Mouse (Mus musculus): ENCODE results near the gene Fam199x. TPM values are rescaled to one million over a fixed set of nuclear protein-coding genes. Genes with fewer than 3 reads are reported as not detected.

Fam199x gene
- polyA plus RNA-seq, 1 experiment from 2014 or later: 13.4 TPM

- Histone ChIP-seq H3K9me3 (ENCODE audit: control insufficient read depth, low read length) (no peaks in the 10 kb centered on the region), H3K27ac (ENCODE audit: low read depth, low read length) (no peak overlapping the region), H3K36me3 (ENCODE audit: control insufficient read depth, insufficient read depth, low read length) (no peaks in the 10 kb centered on the region), H3K9ac (ENCODE audit: low read length) (peak overlapping the region; percentile 66), H3K4me2 (peak overlapping the region; percentile 37), H3K4me3 (ENCODE audit: low read depth, low read length) (peak overlapping the region; percentile 46), H3K27me3 (ENCODE audit: control insufficient read depth, insufficient read depth, low read length) (no peaks in the 10 kb centered on the region), H3K4me1 (ENCODE audit: control insufficient read depth, insufficient read depth, low read length) (no peaks in the 10 kb centered on the region)
- WGBS: 47% methylated on average over 7 of the region's 7 CpGs
- DNase-seq (ENCODE audit: low spot score, missing footprints): no peak
- peak; percentile 53 for ATAC-seq (ENCODE audit: low FRiP score)
Observed at GRCm38 (mm10) chrX:137038502-137038901, 10.9 kb upstream of the Fam199x start.

DNA sequence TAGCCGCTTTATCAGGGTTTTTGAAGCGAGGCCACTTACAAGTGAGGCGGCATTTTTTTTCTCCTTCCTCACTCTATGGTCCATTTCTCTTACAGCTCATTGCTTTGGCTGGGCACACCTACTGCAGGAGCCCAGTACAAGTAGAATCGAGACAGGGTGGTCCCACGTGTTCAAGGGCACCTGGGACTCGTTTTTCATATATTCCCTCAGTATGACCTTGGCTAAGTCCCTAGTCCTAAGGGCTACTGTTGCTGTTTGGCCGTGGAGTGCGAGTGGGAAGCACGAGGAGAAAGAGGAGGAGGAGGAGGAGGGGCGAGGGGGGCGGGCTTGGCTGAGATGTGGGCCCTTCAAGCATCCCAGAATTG is 352 bp upstream of the Fam199x start:
- no peak overlapping the region for H3K27ac ChIP-seq (ENCODE audit: low read depth, low read length)
- no peaks in the 10 kb centered on the region for H3K4me1 ChIP-seq (ENCODE audit: control insufficient read depth, insufficient read depth, low read length)
- DNase-seq (ENCODE audit: low spot score, missing footprints): no peak
- no peaks in the 10 kb centered on the region for H3K36me3 ChIP-seq (ENCODE audit: control insufficient read depth, insufficient read depth, low read length)
- H3K9ac ChIP-seq (ENCODE audit: low read length): no peak overlapping the region; the same call in 1 of the 2 replicates
- no peaks in the 10 kb centered on the region for H3K9me3 ChIP-seq (ENCODE audit: control insufficient read depth, low read length)
- no peak for ATAC-seq (ENCODE audit: low FRiP score)
- peak overlapping the region; percentile 63 for H3K4me2 ChIP-seq
- H3K27me3 ChIP-seq (ENCODE audit: control insufficient read depth, insufficient read depth, low read length): no peaks in the 10 kb centered on the region
- H3K4me3 ChIP-seq (ENCODE audit: low read depth, low read length): peak overlapping the region; percentile 59
- 14% methylated on average over 9 of the region's 11 CpGs for WGBS

- WGBS: 87% methylated on average over 9 of the region's 9 CpGs
- H3K4me1 ChIP-seq (ENCODE audit: control insufficient read depth, insufficient read depth, low read length): no peaks in the 10 kb centered on the region
- no peak overlapping the region for H3K9ac ChIP-seq (ENCODE audit: low read length)
- no peak overlapping the region for H3K4me2 ChIP-seq
- no peak overlapping the region for H3K27ac ChIP-seq (ENCODE audit: low read depth, low read length)
- no peaks in the 10 kb centered on the region for H3K27me3 ChIP-seq (ENCODE audit: control insufficient read depth, insufficient read depth, low read length)
- ATAC-seq (ENCODE audit: low FRiP score): no peak
- H3K4me3 ChIP-seq (ENCODE audit: low read depth, low read length): no peak overlapping the region
- H3K9me3 ChIP-seq (ENCODE audit: control insufficient read depth, low read length): no peaks in the 10 kb centered on the region
- no peaks in the 10 kb centered on the region for H3K36me3 ChIP-seq (ENCODE audit: control insufficient read depth, insufficient read depth, low read length)
- DNase-seq (ENCODE audit: low spot score, missing footprints): no peak
Observed at GRCm38 (mm10) chrX:137063202-137063601, 13.8 kb downstream of the Fam199x start.

DNA sequence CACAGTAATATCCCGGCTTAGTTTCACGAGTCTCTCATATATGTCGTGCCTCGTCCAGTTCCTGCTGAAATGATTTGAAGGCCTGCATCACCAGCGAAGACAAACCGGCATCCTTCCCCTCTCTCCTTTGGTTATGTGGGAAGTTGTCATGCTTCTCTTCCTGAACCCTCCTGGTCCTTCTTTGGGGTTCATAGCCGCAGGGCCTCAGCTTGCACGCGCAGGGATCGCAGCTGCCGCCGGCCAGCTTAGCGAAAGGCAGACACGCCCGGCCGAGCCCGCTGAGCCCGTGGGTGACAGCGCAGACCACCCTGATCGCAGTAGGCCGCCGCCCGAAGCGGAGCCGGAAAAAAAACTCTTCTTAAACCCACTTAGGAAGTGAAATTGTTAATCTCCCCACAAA is 55.1 kb downstream of the Fam199x start:
- ATAC-seq (ENCODE audit: low FRiP score) (no peak), DNase-seq (ENCODE audit: low spot score, missing footprints) (peak; percentile 90)
- no peak overlapping the region for H3K4me2 ChIP-seq
- H3K9me3 ChIP-seq (ENCODE audit: control insufficient read depth, low read length): no peaks in the 10 kb centered on the region
- peaks cover 53% of the 10 kb centered on the region for H3K27me3 ChIP-seq (ENCODE audit: control insufficient read depth, insufficient read depth, low read length)
- H3K36me3 ChIP-seq (ENCODE audit: control insufficient read depth, insufficient read depth, low read length): no peaks in the 10 kb centered on the region
- no peaks in the 10 kb centered on the region for H3K4me1 ChIP-seq (ENCODE audit: control insufficient read depth, insufficient read depth, low read length)
- H3K4me3 ChIP-seq (ENCODE audit: low read depth, low read length): no peak overlapping the region
- no peak overlapping the region for H3K9ac ChIP-seq (ENCODE audit: low read length)
- 17% methylated on average over 25 of the region's 25 CpGs for WGBS
- H3K27ac ChIP-seq (ENCODE audit: low read depth, low read length): no peak overlapping the region

- no peaks in the 10 kb centered on the region for H3K9me3 ChIP-seq (ENCODE audit: control insufficient read depth, low read length)
- peaks cover 48% of the 10 kb centered on the region for H3K27me3 ChIP-seq (ENCODE audit: control insufficient read depth, insufficient read depth, low read length)
- peak; percentile 73 for ATAC-seq (ENCODE audit: low FRiP score)
- no peak overlapping the region for H3K9ac ChIP-seq (ENCODE audit: low read length)
- WGBS: 14% methylated on average over 12 of the region's 13 CpGs
- H3K4me2 ChIP-seq: no peak overlapping the region
- DNase-seq (ENCODE audit: low spot score, missing footprints): peak; percentile 87
- no peaks in the 10 kb centered on the region for H3K36me3 ChIP-seq (ENCODE audit: control insufficient read depth, insufficient read depth, low read length)
- H3K27ac ChIP-seq (ENCODE audit: low read depth, low read length): no peak overlapping the region
- no peak overlapping the region for H3K4me3 ChIP-seq (ENCODE audit: low read depth, low read length)
- no peaks in the 10 kb centered on the region for H3K4me1 ChIP-seq (ENCODE audit: control insufficient read depth, insufficient read depth, low read length)
Observed at GRCm38 (mm10) chrX:137106498-137106897, 57.1 kb downstream of the Fam199x start.

DNA sequence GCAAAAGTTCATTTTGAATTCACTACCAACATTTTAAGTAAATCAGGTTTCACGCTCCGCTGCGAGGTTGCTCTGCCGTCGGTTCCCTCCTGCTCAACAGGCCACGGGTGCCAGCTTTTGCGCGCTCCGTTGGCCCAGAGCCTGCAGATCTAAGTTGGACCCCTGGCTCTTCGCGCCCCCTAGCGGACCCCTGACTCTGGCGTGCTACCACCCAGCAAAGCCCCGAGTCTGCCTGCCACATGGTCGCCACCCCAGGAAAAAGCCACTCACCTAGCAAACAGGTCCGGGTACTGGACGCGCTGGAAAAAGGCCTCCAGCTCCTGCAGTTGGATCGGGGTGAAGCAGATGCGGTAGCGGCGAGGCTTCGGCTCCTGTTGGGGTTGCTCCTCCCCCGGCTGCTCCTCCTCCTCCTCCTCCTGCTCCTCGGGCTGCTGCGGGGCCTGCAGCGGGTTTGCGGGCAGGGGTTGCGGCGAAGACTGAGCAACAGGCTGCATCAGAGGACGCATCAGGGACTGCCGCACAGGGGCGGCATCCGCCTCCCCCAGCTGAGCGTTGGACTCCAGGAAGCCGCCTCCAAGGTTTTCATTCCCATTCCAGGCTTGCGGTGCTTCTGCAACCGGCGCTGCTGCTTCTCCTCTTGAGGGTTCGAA is 68.8 kb downstream of the Fam199x start:
- Histone ChIP-seq H3K9ac (ENCODE audit: low read length) (no peak overlapping the region), H3K9me3 (ENCODE audit: control insufficient read depth, low read length) (no peaks in the 10 kb centered on the region), H3K4me1 (ENCODE audit: control insufficient read depth, insufficient read depth, low read length) (no peaks in the 10 kb centered on the region), H3K27ac (ENCODE audit: low read depth, low read length) (no peak overlapping the region), H3K4me2 (no peak overlapping the region), H3K4me3 (ENCODE audit: low read depth, low read length) (no peak overlapping the region), H3K36me3 (ENCODE audit: control insufficient read depth, insufficient read depth, low read length) (no peaks in the 10 kb centered on the region), H3K27me3 (ENCODE audit: control insufficient read depth, insufficient read depth, low read length) (peaks cover 79% of the 10 kb centered on the region)
- ATAC-seq (ENCODE audit: low FRiP score): peak; percentile 82
- WGBS: 20% methylated on average over 40 of the region's 40 CpGs
- DNase-seq (ENCODE audit: low spot score, missing footprints): peak; percentile 93

- WGBS: 23% methylated on average over 52 of the region's 52 CpGs
- H3K27me3 ChIP-seq (ENCODE audit: control insufficient read depth, insufficient read depth, low read length): peaks cover 76% of the 10 kb centered on the region
- H3K36me3 ChIP-seq (ENCODE audit: control insufficient read depth, insufficient read depth, low read length): no peaks in the 10 kb centered on the region
- DNase-seq (ENCODE audit: low spot score, missing footprints) (peak; percentile 88), ATAC-seq (ENCODE audit: low FRiP score) (no peak)
- H3K27ac ChIP-seq (ENCODE audit: low read depth, low read length): no peak overlapping the region
- H3K9ac ChIP-seq (ENCODE audit: low read length): no peak overlapping the region
- H3K4me1 ChIP-seq (ENCODE audit: control insufficient read depth, insufficient read depth, low read length): no peaks in the 10 kb centered on the region
- H3K4me3 ChIP-seq (ENCODE audit: low read depth, low read length): 0 out of 2 replicates have a peak overlapping the region, but pooled peaks have one; percentile 10
- H3K9me3 ChIP-seq (ENCODE audit: control insufficient read depth, low read length): no peaks in the 10 kb centered on the region
- H3K4me2 ChIP-seq: no peak overlapping the region
Observed at GRCm38 (mm10) chrX:137119675-137120423, 70.5 kb downstream of the Fam199x start.

DNA sequence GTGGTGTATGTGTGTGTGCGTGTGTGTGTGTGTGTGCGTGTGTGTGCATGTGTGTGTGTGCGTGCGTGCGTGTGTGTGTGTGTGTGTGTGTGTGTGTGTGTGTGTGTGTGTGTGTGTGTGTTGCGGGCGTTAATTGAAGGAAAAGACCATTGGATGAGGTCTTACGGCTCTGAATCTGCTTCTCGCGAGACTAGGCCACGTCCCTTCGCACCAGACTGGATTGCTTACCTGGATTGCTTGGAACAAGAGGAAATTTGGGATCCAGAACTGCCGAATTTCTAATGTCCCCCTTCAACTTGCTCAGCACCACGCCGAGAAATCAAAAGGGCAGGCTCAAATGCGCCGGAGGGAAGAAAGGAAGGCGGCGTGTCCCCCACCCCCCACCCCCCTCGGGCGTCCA is 72.3 kb downstream of the Fam199x start, which contains the start of gene Esx1:
Gene Esx1 (minus strand): TSS at position 366 of the 400 bp plus-strand sequence.
- ATAC-seq (ENCODE audit: low FRiP score) (no peak), DNase-seq (ENCODE audit: low spot score, missing footprints) (peak; percentile 87)
- WGBS: 23% methylated on average over 21 of the region's 21 CpGs
- Histone ChIP-seq H3K4me3 (ENCODE audit: low read depth, low read length) (peak within 1 kb of the TSS; percentile 7; the same call in 1 of the 2 replicates), H3K36me3 (ENCODE audit: control insufficient read depth, insufficient read depth, low read length) (no peaks in the 10 kb centered on the region), H3K27ac (ENCODE audit: low read depth, low read length) (no peak within 1 kb of the TSS), H3K9ac (ENCODE audit: low read length) (no peak within 1 kb of the TSS), H3K27me3 (ENCODE audit: control insufficient read depth, insufficient read depth, low read length) (peaks cover 74% of the 10 kb centered on the region), H3K9me3 (ENCODE audit: control insufficient read depth, low read length) (no peaks in the 10 kb centered on the region), H3K4me2 (no peak within 1 kb of the TSS), H3K4me1 (ENCODE audit: control insufficient read depth, insufficient read depth, low read length) (no peaks in the 10 kb centered on the region)

GRCm38 (mm10) chrX:137127542-137127941 is 78.1 kb downstream of the Fam199x start:
- 11% methylated on average over 17 of the region's 17 CpGs for WGBS
- Histone ChIP-seq H3K4me1 (ENCODE audit: control insufficient read depth, insufficient read depth, low read length) (no peaks in the 10 kb centered on the region), H3K9ac (ENCODE audit: low read length) (no peak overlapping the region), H3K27me3 (ENCODE audit: control insufficient read depth, insufficient read depth, low read length) (peaks cover 37% of the 10 kb centered on the region), H3K36me3 (ENCODE audit: control insufficient read depth, insufficient read depth, low read length) (no peaks in the 10 kb centered on the region), H3K4me2 (no peak overlapping the region; the same call in 1 of the 2 replicates), H3K4me3 (ENCODE audit: low read depth, low read length) (no peak overlapping the region), H3K9me3 (ENCODE audit: control insufficient read depth, low read length) (no peaks in the 10 kb centered on the region), H3K27ac (ENCODE audit: low read depth, low read length) (no peak overlapping the region)
- DNase-seq (ENCODE audit: low spot score, missing footprints): no peak
- ATAC-seq (ENCODE audit: low FRiP score): peak; percentile 54; the same call in 1 of the 2 replicates
